In the genomic region with DNA sequence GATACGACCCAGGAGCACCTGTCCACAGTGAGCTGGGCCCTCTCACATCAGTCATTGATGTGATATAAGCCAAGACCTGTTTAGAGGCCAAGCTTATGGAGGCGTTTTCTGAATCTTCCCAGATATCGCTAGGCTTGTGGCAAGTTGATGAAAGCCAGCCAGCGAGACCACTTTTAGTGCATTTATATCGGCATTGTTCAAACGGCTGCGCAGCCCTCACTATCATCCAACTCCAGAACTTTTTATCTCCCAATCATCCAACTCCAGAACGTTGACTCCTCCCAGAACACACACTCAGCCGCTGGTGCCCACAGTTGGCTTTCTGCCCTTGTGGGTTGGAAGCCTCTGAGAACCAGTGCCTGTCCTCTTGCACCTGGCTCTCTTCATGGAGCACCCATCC, we compare ENCODE assay signal across 8 mouse cellular contexts. TPM values are rescaled to one million over a fixed set of nuclear protein-coding genes. Genes with fewer than 3 reads are reported as not detected.
A peak's percentile ranks its signal among the peaks of the same experiment; 100 is the strongest.
DNase-seq lines count a peak whose midpoint lies in the region; ATAC-seq and TF ChIP-seq lines count a peak whose summit lies in the region.

No protein-coding gene starts in this region.

- H3K4me2 ChIP-seq in heart, embryonic 13.5 days: peak overlapping the region; percentile 74
- H3K4me2 ChIP-seq in intestine, embryonic 14.5 days (ENCODE audit: low read length): peak overlapping the region; percentile 79
- peak overlapping the region; percentile 92 for H3K4me2 ChIP-seq in myocyte (ENCODE audit: low read depth)

- H3K9me3 ChIP-seq in heart, embryonic 13.5 days: no peaks in the 10 kb centered on the region
- H3K9me3 ChIP-seq in intestine, embryonic 14.5 days (ENCODE audit: control insufficient read depth, low read length): no peaks in the 10 kb centered on the region

- no peak for TF ChIP-seq POLR2A in myocyte (IDR thresholded peaks at IDR 0.05; ENCODE audit: insufficient read length, low read depth)

- intact Hi-C loops in heart, postnatal 25 days (cut with DNase I): loop anchor here (5.0 kb wide), 2 partner anchors 38 to 63 kb away; a partner anchor contains a TSS

- no peak for DNase-seq in heart, postnatal 25 days (ENCODE audit: low spot score)
- no peak for DNase-seq in intestine, embryonic 14.5 days (ENCODE audit: low spot score)
- DNase-seq in B cell, adult 2 months: no peak
- no peak for DNase-seq in urinary bladder, postnatal 14 days (ENCODE audit: low spot score)
- no peak for DNase-seq in gastrocnemius, adult 18-20 months (ENCODE audit: low spot score)

- WGBS in heart, embryonic 13.5 days: 45% methylated on average over 9 of the region's 9 CpGs
- 74% methylated on average over 9 of the region's 9 CpGs for WGBS in intestine, embryonic 14.5 days

- H3ac ChIP-seq in myocyte (ENCODE audit: control insufficient read depth, insufficient read length): no peak overlapping the region

- no peaks in the 10 kb centered on the region for H3K27me3 ChIP-seq in heart, embryonic 13.5 days (replicated peaks)
- no peaks in the 10 kb centered on the region for H3K27me3 ChIP-seq in intestine, embryonic 14.5 days (replicated peaks; ENCODE audit: control insufficient read depth, insufficient read depth, low read length)
- peaks cover 7% of the 10 kb centered on the region for H3K27me3 ChIP-seq in myocyte (ENCODE audit: control insufficient read depth, insufficient read depth, insufficient read length)

- peak overlapping the region; percentile 78 for H3K4me3 ChIP-seq in heart, embryonic 13.5 days
- H3K4me3 ChIP-seq in intestine, embryonic 14.5 days (ENCODE audit: low read depth, low read length): peak overlapping the region; percentile 73; the same call in 1 of the 2 replicates
- peak overlapping the region; percentile 36 for H3K4me3 ChIP-seq in myocyte

- H3K27ac ChIP-seq in heart, embryonic 13.5 days (replicated peaks): peak overlapping the region; percentile 100
- peak overlapping the region; percentile 98 for H3K27ac ChIP-seq in intestine, embryonic 14.5 days (ENCODE audit: low read depth)

- peak overlapping the region; percentile 93 for H3K9ac ChIP-seq in heart, embryonic 13.5 days
- no peak overlapping the region for H3K9ac ChIP-seq in intestine, embryonic 14.5 days (ENCODE audit: low read length)

- ATAC-seq in heart, embryonic 13.5 days (ENCODE audit: extremely low read depth, insufficient number of reproducible peaks, low FRiP score, low TSS enrichment): no peak
- peak; percentile 34 for ATAC-seq in common myeloid progenitor, adult 5-6 weeks (replicated peaks; ENCODE audit: low read depth, poor library complexity, severe bottlenecking)
- no peak for ATAC-seq in intestine, embryonic 14.5 days (replicated peaks; ENCODE audit: low FRiP score, low TSS enrichment, low read depth)

- peaks cover 8% of the 10 kb centered on the region; the same call in 1 of the 2 replicates for H3K36me3 ChIP-seq in heart, embryonic 13.5 days
- no peaks in the 10 kb centered on the region for H3K36me3 ChIP-seq in intestine, embryonic 14.5 days (ENCODE audit: control insufficient read depth, insufficient read depth, low read length)
- H3K36me3 ChIP-seq in myocyte (ENCODE audit: control insufficient read depth, insufficient read depth): no peaks in the 10 kb centered on the region

- H3K4me1 ChIP-seq in heart, embryonic 13.5 days: peaks cover 48% of the 10 kb centered on the region
- H3K4me1 ChIP-seq in intestine, embryonic 14.5 days (replicated peaks; ENCODE audit: control insufficient read depth, insufficient read depth, low read length): peaks cover 10% of the 10 kb centered on the region

- no peaks in the 10 kb centered on the region for H3K79me2 ChIP-seq in myocyte (ENCODE audit: control insufficient read depth, insufficient read depth)

TF ChIP-seq in myocyte, 11 proteins besides CTCF, POLR2A, EP300 and RAD21:
- no peak for TF ChIP-seq SRF (IDR thresholded peaks at IDR 0.05; ENCODE audit: control insufficient read depth, insufficient read length, low read depth)
- TF ChIP-seq CEBPB (IDR thresholded peaks at IDR 0.05; ENCODE audit: insufficient read depth, poor library complexity, severe bottlenecking): no peak

RNA-seq across cellular contexts. Expression of a gene that starts 0.8 kb away (rescaled TPM):
- 8.1 and 8.7 TPM in 2 replicates for polyA plus RNA-seq in heart, embryonic 13.5 days (2015; fragmentation: Nextera tagmentation; extraction: Ambion mirVana)
- total RNA-seq in heart, postnatal 25 days (2021): 10 to 100 TPM; 15.1 to 16.1 TPM
- total RNA-seq in common myeloid progenitor, adult 5-6 weeks (2017): 3.3 and 6.1 TPM in 2 replicates
- 2.4 and 3.1 TPM in 2 replicates for polyA plus RNA-seq in intestine, embryonic 14.5 days (2014; fragmentation: Nextera tagmentation; extraction: Ambion mirVana)
- polyA plus RNA-seq in myocyte (2012; fragmentation: generic; extraction: Trizol): 3.8 TPM
- 1 to 10 TPM; 6.9 to 7.2 TPM for total RNA-seq in gastrocnemius, adult 18-20 months (2021)

RNA-seq across cellular contexts. Expression of a gene that starts 18.6 kb away (rescaled TPM):
- 0.06 and 0.28 TPM in 2 replicates for polyA plus RNA-seq in heart, embryonic 13.5 days (2015; fragmentation: Nextera tagmentation; extraction: Ambion mirVana)
- 1 to 10 TPM in 1 of 2 experiments, under 1 TPM in 1; 0.98 to 1.5 TPM for total RNA-seq in heart, postnatal 25 days (2021)
- not detected in 2 replicates for total RNA-seq in common myeloid progenitor, adult 5-6 weeks (2017)
- 0.42 and 0.55 TPM in 2 replicates for polyA plus RNA-seq in intestine, embryonic 14.5 days (2014; fragmentation: Nextera tagmentation; extraction: Ambion mirVana)
- 0.04 TPM for polyA plus RNA-seq in myocyte (2012; fragmentation: generic; extraction: Trizol)
- total RNA-seq in gastrocnemius, adult 18-20 months (2021): under 1 TPM; 0.23 to 0.33 TPM

RNA-seq across cellular contexts. Expression of a gene that starts 27.6 kb away (rescaled TPM):
- 114 and 123 TPM in 2 replicates for polyA plus RNA-seq in heart, embryonic 13.5 days (2015; fragmentation: Nextera tagmentation; extraction: Ambion mirVana)
- 10 to 100 TPM; 85.4 to 92.6 TPM for total RNA-seq in heart, postnatal 25 days (2021)
- 26.8 and 36.6 TPM in 2 replicates for total RNA-seq in common myeloid progenitor, adult 5-6 weeks (2017)
- polyA plus RNA-seq in intestine, embryonic 14.5 days (2014; fragmentation: Nextera tagmentation; extraction: Ambion mirVana): 142 and 143 TPM in 2 replicates
- 63.5 TPM for polyA plus RNA-seq in myocyte (2012; fragmentation: generic; extraction: Trizol)
- 10 to 100 TPM; 32.9 to 38.0 TPM for total RNA-seq in gastrocnemius, adult 18-20 months (2021)

RNA-seq across cellular contexts. Expression of a gene that starts 28.2 kb away (rescaled TPM):
- polyA plus RNA-seq in heart, embryonic 13.5 days (2015; fragmentation: Nextera tagmentation; extraction: Ambion mirVana): 38.9 and 44.4 TPM in 2 replicates
- total RNA-seq in heart, postnatal 25 days (2021): 100 to 1,000 TPM; 626 to 647 TPM
- total RNA-seq in common myeloid progenitor, adult 5-6 weeks (2017): 0.19 TPM in 1 of 2 replicates, not detected in the other
- 2.0 and 2.2 TPM in 2 replicates for polyA plus RNA-seq in intestine, embryonic 14.5 days (2014; fragmentation: Nextera tagmentation; extraction: Ambion mirVana)
- 25.0 TPM for polyA plus RNA-seq in myocyte (2012; fragmentation: generic; extraction: Trizol)
- 1,000 to 10,000 TPM; 1,684 to 1,873 TPM for total RNA-seq in gastrocnemius, adult 18-20 months (2021)

RNA-seq across cellular contexts. Expression of a gene that starts 37.9 kb away (rescaled TPM):
- polyA plus RNA-seq in heart, embryonic 13.5 days (2015; fragmentation: Nextera tagmentation; extraction: Ambion mirVana): 105 and 117 TPM in 2 replicates
- total RNA-seq in heart, postnatal 25 days (2021): 100 to 1,000 TPM; 118 to 122 TPM
- total RNA-seq in common myeloid progenitor, adult 5-6 weeks (2017): 49.7 and 68.8 TPM in 2 replicates
- 107 and 117 TPM in 2 replicates for polyA plus RNA-seq in intestine, embryonic 14.5 days (2014; fragmentation: Nextera tagmentation; extraction: Ambion mirVana)
- 36.0 TPM for polyA plus RNA-seq in myocyte (2012; fragmentation: generic; extraction: Trizol)
- total RNA-seq in gastrocnemius, adult 18-20 months (2021): 10 to 100 TPM; 57.0 to 65.8 TPM
